Mouse (Mus musculus) kidney, adult 2 months (tissue): ENCODE measurements around the gene Sla2.

Experiments used
- CTCF ChIP-seq: fragments of 200-500 bp; conservative IDR thresholded peaks from 2 replicates; pipeline ENCODE4 v1.5.1; 2011; ENCODE audit warnings: low read depth, mild to moderate bottlenecking, control low read depth, low read length, moderate library complexity, mixed read lengths; ENCODE audit not compliant: insufficient read depth, insufficient read length
- POLR2A ChIP-seq: fragments of 200-500 bp; IDR thresholded peaks from one replicate; pipeline ENCODE4 v1.6.1; 2011; ENCODE audit warnings: low read depth, low read length, control low read depth

GRCm38 (mm10) chr2:156894496-156895265, 7.7 kb upstream of the Sla2 start:
- no peak for TF ChIP-seq POLR2A
- TF ChIP-seq CTCF = no peak
